8 mouse cellular contexts compared by ENCODE assay signal in genomic region chr17:83772711-83773110, GRCm38 (mm10).
DNase-seq lines count a peak whose midpoint lies in the region; ATAC-seq and TF ChIP-seq lines count a peak whose summit lies in the region.
"Had no signal": no experiment of that assay in that cellular context is flagged by ENCODE, and none has a peak within 500 bp of the region (broad histone marks: within the 10 kb centered on the region; RNA-seq: fewer than 3 reads in every experiment).

No protein-coding gene starts in this region.

- no peaks in the 10 kb centered on the region for H3K27me3 ChIP-seq in CH12.LX (replicated peaks)
- H3K27me3 ChIP-seq in neural tube, embryonic 13.5 days: no peaks in the 10 kb centered on the region
- H3K27me3 ChIP-seq: limb, embryonic 15.5 days had no signal

- peaks cover 0 to 14% of the 10 kb centered on the region in 2 experiments; a peak in 2 of 4 replicates for H3K4me1 ChIP-seq in CH12.LX (ENCODE audit: control insufficient read depth in 1 of 2, insufficient read depth in 2 of 2)
- H3K4me1 ChIP-seq in neural tube, embryonic 13.5 days (replicated peaks): peaks cover 14% of the 10 kb centered on the region
- H3K4me1 ChIP-seq: limb, embryonic 15.5 days had no signal

- H3K79me2 ChIP-seq in CH12.LX (replicated peaks; ENCODE audit: control insufficient read depth, extremely low read depth, insufficient read depth, poor library complexity, severe bottlenecking): no peaks in the 10 kb centered on the region

- DNase-seq in CH12.LX (ENCODE audit: extremely low read depth): peak; percentile 13
- no peak for DNase-seq in right cerebral cortex, adult 18-20 months
- no peak for DNase-seq in ovary, postnatal 36 days (ENCODE audit: low spot score)
- no peak for DNase-seq in urinary bladder, postnatal 25 days (ENCODE audit: low spot score)

- no peak overlapping the region for H3K9ac ChIP-seq in CH12.LX (ENCODE audit: insufficient read depth, low read depth)
- 0 out of 2 replicates have a peak overlapping the region, but pooled peaks have one; percentile 3 for H3K9ac ChIP-seq in neural tube, embryonic 13.5 days
- H3K9ac ChIP-seq: limb, embryonic 15.5 days had no signal

- TF ChIP-seq CTCF in CH12.LX (conservative IDR thresholded peaks at IDR 0.05 in 1 of 2, IDR thresholded peaks at IDR 0.05 in 1 of 2; ENCODE audit: low read depth in 2 of 2, low read length in 2 of 2): no peak

- TF ChIP-seq EP300 in CH12.LX (IDR thresholded peaks at IDR 0.05; ENCODE audit: low read length): no peak

- no peak overlapping the region for H3K4me3 ChIP-seq in CH12.LX (replicated peaks in 1 of 3; ENCODE audit: low read depth in 2 of 3, low read length in 2 of 3, poor library complexity in 1 of 3)
- H3K4me3 ChIP-seq in neural tube, embryonic 13.5 days: no peak overlapping the region
- H3K4me3 ChIP-seq: limb, embryonic 15.5 days had no signal

- peaks cover 18 to 81% of the 10 kb centered on the region in 2 experiments for H3K36me3 ChIP-seq in CH12.LX (replicated peaks in 1 of 2; ENCODE audit: control insufficient read depth in 1 of 2, insufficient read depth in 1 of 2, low read length in 1 of 2)
- peaks cover 6% of the 10 kb centered on the region; the same call in 1 of the 2 replicates for H3K36me3 ChIP-seq in neural tube, embryonic 13.5 days

- ATAC-seq in common myeloid progenitor, adult 5-6 weeks (replicated peaks; ENCODE audit: low read depth, poor library complexity, severe bottlenecking): peak; percentile 85
- peak; percentile 76 for ATAC-seq in inflammation-experienced regulatory T-cells, adult 6 months
- ATAC-seq in neural tube, embryonic 13.5 days (ENCODE audit: low read depth): peak; percentile 84

- no peaks in the 10 kb centered on the region for H3K9me3 ChIP-seq in CH12.LX (replicated peaks; ENCODE audit: low read length)
- H3K9me3 ChIP-seq in neural tube, embryonic 13.5 days: no peaks in the 10 kb centered on the region
- H3K9me3 ChIP-seq: limb, embryonic 15.5 days had no signal

- dilution Hi-C loops in CH12.LX (cut with MboI; ENCODE audit: extremely low pct_ligation_motif_present, extremely low pct_unique_long_range_greater_than_20kb, low sequenced_read_pairs): no loop called here

- WGBS in neural tube, embryonic 13.5 days: 36% methylated on average over 8 of the region's 8 CpGs

- no peak for TF ChIP-seq RAD21 in CH12.LX (IDR thresholded peaks at IDR 0.05; ENCODE audit: low read depth, low read length)

- no peak overlapping the region for H3K27ac ChIP-seq in CH12.LX (ENCODE audit: insufficient read depth, low read depth)
- 0 out of 2 replicates have a peak overlapping the region, but pooled peaks have one; percentile 18 for H3K27ac ChIP-seq in neural tube, embryonic 13.5 days (replicated peaks)
- H3K27ac ChIP-seq: limb, embryonic 15.5 days had no signal

- TF ChIP-seq POLR2A in CH12.LX (IDR thresholded peaks at IDR 0.05; ENCODE audit: low read depth, low read length): no peak

- H3K4me2 ChIP-seq in CH12.LX (ENCODE audit: insufficient read depth, low read depth, poor library complexity, severe bottlenecking): no peak overlapping the region
- H3K4me2 ChIP-seq in neural tube, embryonic 13.5 days: no peak overlapping the region
- H3K4me2 ChIP-seq: limb, embryonic 15.5 days had no signal

- in situ Hi-C loops in CH12.LX (cut with MboI; ENCODE audit: low pct_ligation_motif_present, low pct_unique_long_range_greater_than_20kb, low sequenced_read_pairs): no loop called here

TF ChIP-seq in CH12.LX, 34 proteins besides CTCF, POLR2A, EP300 and RAD21:
- TF ChIP-seq MXI1 (IDR thresholded peaks at IDR 0.05; ENCODE audit: low read depth, low read length): no peak
- TF ChIP-seq KAT2A (IDR thresholded peaks at IDR 0.05; ENCODE audit: insufficient replicate concordance, low read length): no peak
- no peak for TF ChIP-seq JUND (conservative IDR thresholded peaks at IDR 0.05; ENCODE audit: low read depth, low read length)
- TF ChIP-seq NELFE (IDR thresholded peaks at IDR 0.05; ENCODE audit: low read depth, low read length): no peak
- no peak for TF ChIP-seq POLR2AphosphoS2 (IDR thresholded peaks at IDR 0.05; ENCODE audit: low read depth, low read length)
- TF ChIP-seq NRF1 (IDR thresholded peaks at IDR 0.05; ENCODE audit: low read depth, low read length): no peak
- TF ChIP-seq MEF2A (IDR thresholded peaks at IDR 0.05; ENCODE audit: borderline replicate concordance, low read depth, low read length): no peak
- TF ChIP-seq MAX (IDR thresholded peaks at IDR 0.05; ENCODE audit: low read length): no peak
- no peak for TF ChIP-seq ELF1 (IDR thresholded peaks at IDR 0.05; ENCODE audit: low read depth, low read length)
- TF ChIP-seq CHD1 (IDR thresholded peaks at IDR 0.05; ENCODE audit: low read depth, low read length): no peak
- no peak for TF ChIP-seq USF2 (conservative IDR thresholded peaks at IDR 0.05; ENCODE audit: low read depth, low read length)
- TF ChIP-seq RCOR1 (conservative IDR thresholded peaks at IDR 0.05; ENCODE audit: low read depth, low read length): no peak
- TF ChIP-seq JUN (IDR thresholded peaks at IDR 0.05; ENCODE audit: insufficient read depth, low read depth, low read length): no peak
- TF ChIP-seq HCFC1 (IDR thresholded peaks at IDR 0.05; ENCODE audit: low read depth, low read length): no peak
- TF ChIP-seq BHLHE40 (IDR thresholded peaks at IDR 0.05; ENCODE audit: low read depth, low read length): no peak
- TF ChIP-seq E2F4 (IDR thresholded peaks at IDR 0.05; ENCODE audit: insufficient replicate concordance, low read depth, low read length): no peak
